Mouse (Mus musculus): ENCODE measurements around the gene Sh3bgrl2. TPM values are rescaled to one million over a fixed set of nuclear protein-coding genes. Genes with fewer than 3 reads are reported as not detected.

The Sh3bgrl2 gene
- polyA plus RNA-seq, 1 experiment, result 3.0 TPM

GRCm38 (mm10) chr9:83603159-83603558 is 55.0 kb downstream of the Sh3bgrl2 start:
- DNase-seq, result no peak
- Histone ChIP-seq H3K27ac (ENCODE audit: control insufficient read depth, insufficient read depth, low read length) (no peak overlapping the region), H3K27me3 (ENCODE audit: control insufficient read depth, insufficient read depth, low read length) (no peaks in the 10 kb centered on the region), H3K36me3 (ENCODE audit: control insufficient read depth, insufficient read depth, low read length) (no peaks in the 10 kb centered on the region), H3K4me3 (ENCODE audit: control insufficient read depth, insufficient read depth, low read length) (no peak overlapping the region), H3K4me1 (replicated peaks; ENCODE audit: control insufficient read depth, insufficient read depth, low read length) (no peaks in the 10 kb centered on the region)
- no peak for TF ChIP-seq POLR2A (IDR thresholded peaks at IDR 0.05; ENCODE audit: control insufficient read depth, extremely low read depth, insufficient read depth, low read length, poor library complexity)
- no peak for TF ChIP-seq CTCF (IDR thresholded peaks at IDR 0.05; ENCODE audit: borderline replicate concordance, control insufficient read depth, extremely low read depth, insufficient read depth, low read length, poor library complexity)
- 84% methylated on average over 2 of the region's 2 CpGs for WGBS

GRCm38 (mm10) chr9:83605886-83606640 is 57.9 kb downstream of the Sh3bgrl2 start:
- no peak overlapping the region for H3K27ac ChIP-seq (ENCODE audit: control insufficient read depth, insufficient read depth, low read length)
- H3K36me3 ChIP-seq (ENCODE audit: control insufficient read depth, insufficient read depth, low read length), result no peaks in the 10 kb centered on the region
- H3K4me3 ChIP-seq (ENCODE audit: control insufficient read depth, insufficient read depth, low read length), result no peak overlapping the region
- no peaks in the 10 kb centered on the region for H3K27me3 ChIP-seq (ENCODE audit: control insufficient read depth, insufficient read depth, low read length)
- TF ChIP-seq CTCF (IDR thresholded peaks at IDR 0.05; ENCODE audit: borderline replicate concordance, control insufficient read depth, extremely low read depth, insufficient read depth, low read length, poor library complexity) (no peak), POLR2A (IDR thresholded peaks at IDR 0.05; ENCODE audit: control insufficient read depth, extremely low read depth, insufficient read depth, low read length, poor library complexity) (no peak)
- H3K4me1 ChIP-seq (replicated peaks; ENCODE audit: control insufficient read depth, insufficient read depth, low read length), result no peaks in the 10 kb centered on the region
- WGBS, result 89% methylated on average over 8 of the region's 8 CpGs
- DNase-seq, result no peak

- DNase-seq, result no peak
- TF ChIP-seq POLR2A (IDR thresholded peaks at IDR 0.05; ENCODE audit: control insufficient read depth, extremely low read depth, insufficient read depth, low read length, poor library complexity), result no peak
- TF ChIP-seq CTCF (IDR thresholded peaks at IDR 0.05; ENCODE audit: borderline replicate concordance, control insufficient read depth, extremely low read depth, insufficient read depth, low read length, poor library complexity), result no peak
- Histone ChIP-seq H3K4me1 (replicated peaks; ENCODE audit: control insufficient read depth, insufficient read depth, low read length) (no peaks in the 10 kb centered on the region), H3K4me3 (ENCODE audit: control insufficient read depth, insufficient read depth, low read length) (no peak overlapping the region), H3K27me3 (ENCODE audit: control insufficient read depth, insufficient read depth, low read length) (no peaks in the 10 kb centered on the region), H3K36me3 (ENCODE audit: control insufficient read depth, insufficient read depth, low read length) (no peaks in the 10 kb centered on the region), H3K27ac (ENCODE audit: control insufficient read depth, insufficient read depth, low read length) (no peak overlapping the region)
- WGBS, result 89% methylated on average over 1 of the region's 1 CpGs
Measured at GRCm38 (mm10) chr9:83608135-83608534, 60.0 kb downstream of the Sh3bgrl2 start.

GRCm38 (mm10) chr9:83609422-83610297 is 61.5 kb downstream of the Sh3bgrl2 start:
- H3K27ac ChIP-seq (ENCODE audit: control insufficient read depth, insufficient read depth, low read length), result no peak overlapping the region
- TF ChIP-seq POLR2A (IDR thresholded peaks at IDR 0.05; ENCODE audit: control insufficient read depth, extremely low read depth, insufficient read depth, low read length, poor library complexity) (no peak), CTCF (IDR thresholded peaks at IDR 0.05; ENCODE audit: borderline replicate concordance, control insufficient read depth, extremely low read depth, insufficient read depth, low read length, poor library complexity) (no peak)
- no peaks in the 10 kb centered on the region for H3K36me3 ChIP-seq (ENCODE audit: control insufficient read depth, insufficient read depth, low read length)
- WGBS, result 44% methylated on average over 9 of the region's 9 CpGs
- H3K27me3 ChIP-seq (ENCODE audit: control insufficient read depth, insufficient read depth, low read length), result no peaks in the 10 kb centered on the region
- DNase-seq, result peak; percentile 62
- no peaks in the 10 kb centered on the region for H3K4me1 ChIP-seq (replicated peaks; ENCODE audit: control insufficient read depth, insufficient read depth, low read length)
- H3K4me3 ChIP-seq (ENCODE audit: control insufficient read depth, insufficient read depth, low read length), result no peak overlapping the region

GRCm38 (mm10) chr9:83615912-83616585 is 67.9 kb downstream of the Sh3bgrl2 start:
- no peak for TF ChIP-seq CTCF (IDR thresholded peaks at IDR 0.05; ENCODE audit: borderline replicate concordance, control insufficient read depth, extremely low read depth, insufficient read depth, low read length, poor library complexity)
- TF ChIP-seq POLR2A (IDR thresholded peaks at IDR 0.05; ENCODE audit: control insufficient read depth, extremely low read depth, insufficient read depth, low read length, poor library complexity), result no peak
- Histone ChIP-seq H3K27ac (ENCODE audit: control insufficient read depth, insufficient read depth, low read length) (no peak overlapping the region), H3K4me3 (ENCODE audit: control insufficient read depth, insufficient read depth, low read length) (no peak overlapping the region), H3K36me3 (ENCODE audit: control insufficient read depth, insufficient read depth, low read length) (no peaks in the 10 kb centered on the region), H3K27me3 (ENCODE audit: control insufficient read depth, insufficient read depth, low read length) (no peaks in the 10 kb centered on the region), H3K4me1 (replicated peaks; ENCODE audit: control insufficient read depth, insufficient read depth, low read length) (no peaks in the 10 kb centered on the region)
- no peak for DNase-seq
- WGBS, result 39% methylated on average over 6 of the region's 6 CpGs

- H3K36me3 ChIP-seq (ENCODE audit: control insufficient read depth, insufficient read depth, low read length), result no peaks in the 10 kb centered on the region
- H3K4me1 ChIP-seq (replicated peaks; ENCODE audit: control insufficient read depth, insufficient read depth, low read length), result no peaks in the 10 kb centered on the region
- no peak overlapping the region for H3K27ac ChIP-seq (ENCODE audit: control insufficient read depth, insufficient read depth, low read length)
- no peaks in the 10 kb centered on the region for H3K27me3 ChIP-seq (ENCODE audit: control insufficient read depth, insufficient read depth, low read length)
- WGBS, result 19% methylated on average over 7 of the region's 7 CpGs
- no peak for DNase-seq
- H3K4me3 ChIP-seq (ENCODE audit: control insufficient read depth, insufficient read depth, low read length), result no peak overlapping the region
- TF ChIP-seq POLR2A (IDR thresholded peaks at IDR 0.05; ENCODE audit: control insufficient read depth, extremely low read depth, insufficient read depth, low read length, poor library complexity) (no peak), CTCF (IDR thresholded peaks at IDR 0.05; ENCODE audit: borderline replicate concordance, control insufficient read depth, extremely low read depth, insufficient read depth, low read length, poor library complexity) (no peak)
Measured at GRCm38 (mm10) chr9:83616586-83617081, 68.5 kb downstream of the Sh3bgrl2 start.

Measured in thymus, adult 2 months (tissue).